Mouse (Mus musculus): ENCODE data around the gene Ppp1r16b. TPM values are rescaled to one million over a fixed set of nuclear protein-coding genes. Genes with fewer than 3 reads are reported as not detected.

Gene Ppp1r16b
- polyA plus RNA-seq, 1 experiment from 2014 or later, result 4.1 TPM

MicroRNAs within 50 kb of the gene (microRNA counts, 519-probe panel; counts per million panel counts)
- not detected for microRNA mmu-miR-3474

Small RNAs within 50 kb of the gene (microRNA-seq; reads per million reads assigned to microRNA genes)
- gene Gm26141, result not detected
- gene Mir3474, result 1.6 reads per million

Other genes starting within 250 kb of the Ppp1r16b start
- 3.4 and 5.8 TPM in 2 replicates for gene Adig, start 162.8 kb upstream of the Ppp1r16b start, polyA plus RNA-seq (2015; fragmentation: Nextera tagmentation; extraction: Ambion mirVana)
- gene Arhgap40, start 152.6 kb upstream of the Ppp1r16b start, polyA plus RNA-seq (2015; fragmentation: Nextera tagmentation; extraction: Ambion mirVana), result 9.4 and 9.5 TPM in 2 replicates
- gene Slc32a1, start 54.6 kb upstream of the Ppp1r16b start, polyA plus RNA-seq (2015; fragmentation: Nextera tagmentation; extraction: Ambion mirVana), result not detected in 2 replicates
- 7.2 and 10.2 TPM in 2 replicates for gene Actr5, start 40.5 kb upstream of the Ppp1r16b start, polyA plus RNA-seq (2015; fragmentation: Nextera tagmentation; extraction: Ambion mirVana)
- gene Fam83d, start 102.7 kb downstream of the Ppp1r16b start, polyA plus RNA-seq (2015; fragmentation: Nextera tagmentation; extraction: Ambion mirVana), result 43.0 and 43.4 TPM in 2 replicates
- gene Dhx35, start 129.4 kb downstream of the Ppp1r16b start, polyA plus RNA-seq (2015; fragmentation: Nextera tagmentation; extraction: Ambion mirVana), result 11.1 and 11.6 TPM in 2 replicates

Data from limb, embryonic 15.5 days (tissue).